Mouse (Mus musculus) liver, adult 10 weeks (tissue): ENCODE data around the gene Ano10. TPM values are rescaled to one million over a fixed set of nuclear protein-coding genes. Genes with fewer than 3 reads are reported as not detected.

ENCODE experiments used
- polyA plus RNA-seq: library from polyadenylated mRNA; stranded (reverse); fragments of 350-450 nt; fragmentation: Illumina TruSeq; extraction: RNeasy Lipid Tissue Mini Kit (QIAGEN cat#74804); gene quantifications from one replicate; pipeline ENCODE4 v1.2.3, GENCODE M21; 2014; ENCODE audit warnings: low read depth, low replicate concordance

The Ano10 gene
- polyA plus RNA-seq: 4.3 TPM

DNA sequence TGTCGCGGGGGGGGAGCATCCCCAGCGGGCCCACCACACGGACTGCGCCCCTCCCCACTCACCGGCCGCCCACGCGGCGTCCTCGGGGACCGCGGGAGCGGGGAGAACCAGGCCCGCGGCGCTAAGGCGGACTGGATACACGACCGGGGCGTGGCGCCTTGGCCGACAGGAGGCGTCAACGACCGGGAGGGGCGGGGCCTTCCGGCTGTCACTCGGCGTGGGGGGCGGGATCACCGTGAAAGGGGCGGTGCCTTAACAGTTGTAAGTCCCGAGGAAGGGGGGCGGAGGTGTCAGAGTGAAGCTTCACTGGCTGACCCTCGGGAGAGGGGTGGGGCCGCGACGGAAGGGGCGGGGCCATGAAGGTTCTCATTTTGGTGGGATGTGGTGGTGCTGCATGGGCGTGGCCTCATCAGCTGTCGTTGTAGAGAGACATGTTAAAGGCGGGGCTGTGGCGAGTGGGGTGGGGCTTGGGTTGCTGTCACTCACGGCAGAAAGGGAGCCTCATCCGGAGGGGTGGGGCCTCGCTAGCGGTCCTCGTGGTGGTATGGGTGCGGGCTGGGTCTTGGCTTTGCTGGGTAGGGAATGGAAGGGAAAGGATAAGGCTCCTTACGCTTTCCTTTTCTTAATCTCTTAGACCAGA is at the start of gene Ano10:
Gene Ano10, minus strand, starts transcription at position 182 of the 640 bp plus-strand sequence.

Other genes starting within 250 kb of the Ano10 start
- 39.6 TPM for gene Snrk, start 177.2 kb downstream of the Ano10 start, polyA plus RNA-seq
- gene Abhd5, start 57.2 kb upstream of the Ano10 start, polyA plus RNA-seq: 35.9 TPM